Mouse (Mus musculus) left cerebral cortex, adult 8-10 months (tissue): ENCODE data around the gene Unc50. TPM values are rescaled to one million over a fixed set of nuclear protein-coding genes. Genes with fewer than 3 reads are reported as not detected.

ENCODE experiments used
- DNase-seq, 2 experiments: peaks; one replicate each; pipeline ENCODE4 v3.0.0; 2022; ENCODE audit warnings: low spot score in 2 of 2
- total RNA-seq, 4 experiments: library from RNA; stranded (reverse); gene quantifications; 2 replicates each; pipeline ENCODE4 v1.2.4; 2022

Unc50 gene
- total RNA-seq, 4 experiments from 2014 or later: 52.7 to 71.7 (median 57.1) TPM

DNA sequence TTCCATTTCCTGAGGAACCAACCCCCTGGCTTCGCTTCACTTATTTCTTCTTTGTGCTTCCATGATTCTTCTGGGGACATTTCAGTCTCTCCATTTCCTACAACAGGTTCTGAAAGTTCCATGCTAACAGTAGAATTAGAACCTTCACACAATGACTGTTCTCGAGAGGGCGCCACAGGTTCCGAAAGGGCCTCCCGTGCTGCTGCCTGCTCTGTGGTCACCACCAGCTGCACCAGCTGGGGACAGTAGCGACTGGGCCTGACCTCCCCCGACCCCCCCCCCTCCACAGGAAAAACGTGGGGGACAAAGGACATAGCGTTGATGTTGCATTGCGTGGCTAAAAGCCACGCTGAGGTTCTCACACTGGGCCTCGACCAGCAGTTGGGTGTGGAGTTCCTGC lies 58.6 kb downstream of the Unc50 start:
- no peak for DNase-seq

Other genes starting within 250 kb of the Unc50 start
- under 1 TPM; 0.11 to 0.46 (median 0.27) TPM for gene Cnga3, start 215.7 kb upstream of the Unc50 start, total RNA-seq
- gene Inpp4a, start 130.3 kb upstream of the Unc50 start, total RNA-seq: 100 to 1,000 TPM; 207 to 234 (median 221) TPM
- 10 to 100 TPM; 63.5 to 76.8 (median 70.0) TPM for gene Coa5, start within 50 bp of the Unc50 start, total RNA-seq
- 10 to 100 TPM; 28.8 to 31.9 (median 29.2) TPM for gene Mgat4a, start 110.9 kb downstream of the Unc50 start, total RNA-seq